Mouse (Mus musculus): ENCODE data around the gene Pdcd7. TPM values are rescaled to one million over a fixed set of nuclear protein-coding genes. Genes with fewer than 3 reads are reported as not detected.
"Not testable (repeated sequence)": the region's sequence is repeated elsewhere in the genome, so short reads cannot be mapped to it uniquely, and the experiment has no call there.

Gene Pdcd7
- polyA plus RNA-seq, 1 experiment: 7.3 TPM

- no peak overlapping the region for H3K4me3 ChIP-seq (replicated peaks)
- H3K9me3 ChIP-seq: no peaks in the 10 kb centered on the region
- no peaks in the 10 kb centered on the region for H3K4me1 ChIP-seq
- peaks cover 87% of the 10 kb centered on the region for H3K36me3 ChIP-seq (replicated peaks; ENCODE audit: low read length)
- H3K27me3 ChIP-seq (replicated peaks): no peaks in the 10 kb centered on the region
- no peak for TF ChIP-seq FLI1 (IDR thresholded peaks at IDR 0.05; ENCODE audit: low read length)
- no peak for TF ChIP-seq GATA1 (IDR thresholded peaks at IDR 0.05; ENCODE audit: borderline replicate concordance, low read length)
These were observed 32.1 kb upstream of the Pdcd7 start for GRCm38 (mm10) chr9:65313846-65314245.

GRCm38 (mm10) chr9:65322255-65322900 is 23.5 kb upstream of the Pdcd7 start:
- no peaks in the 10 kb centered on the region for H3K9me3 ChIP-seq
- peaks cover 94% of the 10 kb centered on the region for H3K36me3 ChIP-seq (replicated peaks; ENCODE audit: low read length)
- no peaks in the 10 kb centered on the region for H3K27me3 ChIP-seq (replicated peaks)
- no peak overlapping the region for H3K4me3 ChIP-seq (replicated peaks)
- TF ChIP-seq FLI1 (IDR thresholded peaks at IDR 0.05; ENCODE audit: low read length) (no peak), GATA1 (IDR thresholded peaks at IDR 0.05; ENCODE audit: borderline replicate concordance, low read length) (no peak)
- H3K4me1 ChIP-seq: peaks cover 4% of the 10 kb centered on the region; the same call in 1 of the 2 replicates

- no peak for TF ChIP-seq GATA1 (IDR thresholded peaks at IDR 0.05; ENCODE audit: borderline replicate concordance, low read length)
- TF ChIP-seq FLI1 (IDR thresholded peaks at IDR 0.05; ENCODE audit: low read length): no peak
- Histone ChIP-seq H3K36me3 (replicated peaks; ENCODE audit: low read length) (peaks cover 89% of the 10 kb centered on the region), H3K4me1 (peaks cover 4% of the 10 kb centered on the region; the same call in 1 of the 2 replicates), H3K27me3 (replicated peaks) (no peaks in the 10 kb centered on the region), H3K9me3 (no peaks in the 10 kb centered on the region), H3K4me3 (replicated peaks) (no peak overlapping the region)
These were observed 19.9 kb upstream of the Pdcd7 start for GRCm38 (mm10) chr9:65325971-65326370.

GRCm38 (mm10) chr9:65327371-65327770 is 18.5 kb upstream of the Pdcd7 start:
- Histone ChIP-seq H3K9me3 (no peaks in the 10 kb centered on the region), H3K4me3 (replicated peaks) (no peak overlapping the region), H3K4me1 (peaks cover 4% of the 10 kb centered on the region; the same call in 1 of the 2 replicates), H3K27me3 (replicated peaks) (no peaks in the 10 kb centered on the region), H3K36me3 (replicated peaks; ENCODE audit: low read length) (peaks cover 87% of the 10 kb centered on the region)
- TF ChIP-seq FLI1 (IDR thresholded peaks at IDR 0.05; ENCODE audit: low read length) (no peak), GATA1 (IDR thresholded peaks at IDR 0.05; ENCODE audit: borderline replicate concordance, low read length) (no peak)

- Histone ChIP-seq H3K36me3 (replicated peaks; ENCODE audit: low read length) (peaks cover 38% of the 10 kb centered on the region), H3K4me1 (no peaks in the 10 kb centered on the region), H3K9me3 (peaks cover 4% of the 10 kb centered on the region; the same call in 1 of the 2 replicates), H3K4me3 (replicated peaks) (no peak overlapping the region), H3K27me3 (replicated peaks) (no peaks in the 10 kb centered on the region)
- no peak for TF ChIP-seq FLI1 (IDR thresholded peaks at IDR 0.05; ENCODE audit: low read length)
- TF ChIP-seq GATA1 (IDR thresholded peaks at IDR 0.05; ENCODE audit: borderline replicate concordance, low read length): no peak
These were observed 11.9 kb upstream of the Pdcd7 start for GRCm38 (mm10) chr9:65333958-65334357.

GRCm38 (mm10) chr9:65339146-65339545 is 6.8 kb upstream of the Pdcd7 start:
- H3K9me3 ChIP-seq: peaks cover 18% of the 10 kb centered on the region
- no peaks in the 10 kb centered on the region for H3K4me1 ChIP-seq

GRCm38 (mm10) chr9:65340414-65340813 is 5.5 kb upstream of the Pdcd7 start:
- Histone ChIP-seq H3K9me3 (peaks cover 25% of the 10 kb centered on the region), H3K4me3 (replicated peaks) (no peak overlapping the region), H3K27me3 (replicated peaks) (no peaks in the 10 kb centered on the region), H3K4me1 (no peaks in the 10 kb centered on the region), H3K36me3 (replicated peaks; ENCODE audit: low read length) (peaks cover 9% of the 10 kb centered on the region)
- TF ChIP-seq GATA1 (IDR thresholded peaks at IDR 0.05; ENCODE audit: borderline replicate concordance, low read length): no peak
- TF ChIP-seq FLI1 (IDR thresholded peaks at IDR 0.05; ENCODE audit: low read length): no peak

More at GRCm38 (mm10) chr9:65339146-65339545, 6.8 kb upstream of the Pdcd7 start:
- TF ChIP-seq GATA1 (IDR thresholded peaks at IDR 0.05; ENCODE audit: borderline replicate concordance, low read length): no peak
- TF ChIP-seq FLI1 (IDR thresholded peaks at IDR 0.05; ENCODE audit: low read length): no peak
- Histone ChIP-seq H3K4me3 (replicated peaks) (no peak overlapping the region), H3K36me3 (replicated peaks; ENCODE audit: low read length) (peaks cover 11% of the 10 kb centered on the region), H3K27me3 (replicated peaks) (no peaks in the 10 kb centered on the region)

- Histone ChIP-seq H3K9me3 (peaks cover 12% of the 10 kb centered on the region), H3K4me1 (peaks cover 33% of the 10 kb centered on the region), H3K4me3 (replicated peaks) (peak overlapping the region; percentile 97)
- H3K27me3 ChIP-seq (replicated peaks); H3K36me3 ChIP-seq (replicated peaks; ENCODE audit: low read length): not testable (repeated sequence)
These were observed 465 bp upstream of the Pdcd7 start for GRCm38 (mm10) chr9:65345439-65345838.

GRCm38 (mm10) chr9:65346476-65347111 is 690 bp downstream of the Pdcd7 start:
- TF ChIP-seq GATA1 (IDR thresholded peaks at IDR 0.05; ENCODE audit: borderline replicate concordance, low read length): no peak
- no peak for TF ChIP-seq FLI1 (IDR thresholded peaks at IDR 0.05; ENCODE audit: low read length)
- peaks cover 40% of the 10 kb centered on the region for H3K4me1 ChIP-seq
- peak overlapping the region; percentile 97 for H3K4me3 ChIP-seq (replicated peaks)
- H3K9me3 ChIP-seq: peaks cover 7% of the 10 kb centered on the region; the same call in 1 of the 2 replicates
- H3K36me3 ChIP-seq (replicated peaks; ENCODE audit: low read length): peaks cover 5% of the 10 kb centered on the region
- no peaks in the 10 kb centered on the region for H3K27me3 ChIP-seq (replicated peaks)

GRCm38 (mm10) chr9:65347112-65347850 is 1.4 kb downstream of the Pdcd7 start:
- Histone ChIP-seq H3K4me3 (replicated peaks) (peak overlapping the region; percentile 97), H3K36me3 (replicated peaks; ENCODE audit: low read length) (peaks cover 5% of the 10 kb centered on the region), H3K27me3 (replicated peaks) (no peaks in the 10 kb centered on the region), H3K4me1 (peaks cover 44% of the 10 kb centered on the region), H3K9me3 (peaks cover 7% of the 10 kb centered on the region; the same call in 1 of the 2 replicates)
- TF ChIP-seq FLI1 (IDR thresholded peaks at IDR 0.05; ENCODE audit: low read length): no peak
- no peak for TF ChIP-seq GATA1 (IDR thresholded peaks at IDR 0.05; ENCODE audit: borderline replicate concordance, low read length)
